Mouse (Mus musculus) testis, adult 2 months (tissue): Measurements from ENCODE around the gene Tmem179. TPM values are rescaled to one million over a fixed set of nuclear protein-coding genes. Genes with fewer than 3 reads are reported as not detected.

Experiments used
- H3K27ac ChIP-seq: fragments of 200-500 bp; 2 replicates; pipeline ENCODE4 v1.5.1; 2012; ENCODE audit warnings: low read depth, low read length; ENCODE audit not compliant: control insufficient read depth, insufficient read depth
- H3K27me3 ChIP-seq: fragments of 200-500 bp; 2 replicates; pipeline ENCODE4 v1.6.1; 2012; ENCODE audit warnings: mild to moderate bottlenecking, low read length, moderate library complexity; ENCODE audit not compliant: control insufficient read depth, insufficient read depth
- H3K36me3 ChIP-seq: fragments of 200-500 bp; 2 replicates; pipeline ENCODE4 v1.6.1; 2012; ENCODE audit warnings: mild to moderate bottlenecking, low read length; ENCODE audit not compliant: control insufficient read depth, insufficient read depth
- H3K4me1 ChIP-seq: fragments of 200-500 bp; 2 replicates; pipeline ENCODE4 v1.6.1; 2012; ENCODE audit warnings: low read length; ENCODE audit not compliant: control insufficient read depth, insufficient read depth
- H3K4me3 ChIP-seq: fragments of 200-500 bp; 2 replicates; pipeline ENCODE4 v1.5.1; 2012; ENCODE audit warnings: low read depth, mild to moderate bottlenecking, low read length, moderate library complexity, mixed read lengths; ENCODE audit not compliant: control insufficient read depth
- CTCF ChIP-seq: fragments of 200-500 bp; IDR thresholded peaks from 2 replicates; pipeline ENCODE4 v1.5.1; 2012; ENCODE audit warnings: low read depth, mild to moderate bottlenecking, inconsistent platforms, low read length, moderate library complexity; ENCODE audit not compliant: control insufficient read depth, insufficient read depth, insufficient replicate concordance
- POLR2A ChIP-seq: fragments of 200-500 bp; IDR thresholded peaks from 2 replicates; pipeline ENCODE4 v1.6.1; 2012; ENCODE audit warnings: low read depth, mild to moderate bottlenecking, inconsistent platforms, low read length, moderate library complexity; ENCODE audit not compliant: control insufficient read depth
- polyA plus RNA-seq: library from polyadenylated mRNA; depleted of rRNA; stranded (reverse); fragments of >200 nt; gene quantifications from 2 replicates; pipeline ENCODE4 v1.2.3, GENCODE M21; 2012; rRNA removed

The Tmem179 gene
- polyA plus RNA-seq, 1 experiment = 2.1 TPM

GRCm38 (mm10) chr12:112451826-112452225 lies 64.7 kb downstream of the Tmem179 start:
- TF ChIP-seq CTCF (no peak), POLR2A (no peak)
- Histone ChIP-seq H3K4me1 (peaks cover 4% of the 10 kb centered on the region; the same call in 1 of the 2 replicates), H3K4me3 (no peak overlapping the region)

GRCm38 (mm10) chr12:112451381-112451780 lies 65.2 kb downstream of the Tmem179 start:
- TF ChIP-seq CTCF (no peak), POLR2A (no peak)
- no peak overlapping the region for H3K4me3 ChIP-seq
- H3K4me1 ChIP-seq = peaks cover 4% of the 10 kb centered on the region; the same call in 1 of the 2 replicates
- H3K27me3 ChIP-seq = no peaks in the 10 kb centered on the region
- H3K36me3 ChIP-seq = no peaks in the 10 kb centered on the region
- no peak overlapping the region for H3K27ac ChIP-seq

More at GRCm38 (mm10) chr12:112451826-112452225, 64.7 kb downstream of the Tmem179 start:
- H3K27ac ChIP-seq = no peak overlapping the region
- H3K36me3 ChIP-seq = no peaks in the 10 kb centered on the region
- no peaks in the 10 kb centered on the region for H3K27me3 ChIP-seq

GRCm38 (mm10) chr12:112450883-112451282 lies 65.7 kb downstream of the Tmem179 start:
- H3K4me3 ChIP-seq = no peak overlapping the region
- H3K4me1 ChIP-seq = peaks cover 4% of the 10 kb centered on the region; the same call in 1 of the 2 replicates
- no peaks in the 10 kb centered on the region for H3K27me3 ChIP-seq
- TF ChIP-seq POLR2A (no peak), CTCF (peak; percentile 51)
- H3K36me3 ChIP-seq = no peaks in the 10 kb centered on the region
- H3K27ac ChIP-seq = no peak overlapping the region

Other genes starting within 250 kb of the Tmem179 start
- gene A530016L24Rik, start 27.3 kb downstream of the Tmem179 start, polyA plus RNA-seq = 0.35 and 0.42 TPM in 2 replicates
- gene Inf2, start 72.0 kb upstream of the Tmem179 start, polyA plus RNA-seq = 2.9 TPM in 2 replicates
- 7.9 and 8.9 TPM in 2 replicates for gene Adssl1, start 103.3 kb upstream of the Tmem179 start, polyA plus RNA-seq
- gene Siva1, start 127.9 kb upstream of the Tmem179 start, polyA plus RNA-seq = 36.0 and 41.7 TPM in 2 replicates
- 28.3 and 29.1 TPM in 2 replicates for gene Akt1, start 158.1 kb upstream of the Tmem179 start, polyA plus RNA-seq
- 49.9 and 55.5 TPM in 2 replicates for gene Zbtb42, start 162.1 kb upstream of the Tmem179 start, polyA plus RNA-seq
- gene Cep170b, start 203.7 kb upstream of the Tmem179 start, polyA plus RNA-seq = 27.4 and 28.8 TPM in 2 replicates
- gene Pld4, start 243.9 kb upstream of the Tmem179 start, polyA plus RNA-seq = 4.0 TPM in 2 replicates